10 mouse cellular contexts compared by ENCODE assay signal in genomic region chr2:144044726-144045125, GRCm38 (mm10). TPM values are rescaled to one million over a fixed set of nuclear protein-coding genes. Genes with fewer than 3 reads are reported as not detected.
A peak's percentile ranks its signal among the peaks of the same experiment; 100 is the strongest.
DNase-seq lines count a peak whose midpoint lies in the region; ATAC-seq lines count a peak whose summit lies in the region.
"Had no signal": no experiment of that assay in that cellular context is flagged by ENCODE, and none has a peak within 500 bp of the region (broad histone marks: within the 10 kb centered on the region; RNA-seq: fewer than 3 reads in every experiment).

No protein-coding gene starts in this region.

- peak; percentile 36 for DNase-seq in adrenal gland, postnatal 14 days
- no peak for DNase-seq in adrenal gland, postnatal 4 days (ENCODE audit: low spot score in 2 of 2)
- DNase-seq in cerebellum, postnatal 10 days: peak; percentile 42 to 71
- DNase-seq in heart, postnatal 14 days: peak; percentile 48 to 62
- DNase-seq in left cerebral cortex, postnatal 25 days (ENCODE audit: low spot score in 2 of 2): peak; percentile 75 to 96
- no peak for DNase-seq in embryo, embryonic 11 days
- DNase-seq in kidney, adult 11 months: no peak

- no peak overlapping the region for H3K27ac ChIP-seq in hindbrain, embryonic 13.5 days
- H3K27ac ChIP-seq: hindbrain, embryonic 14.5 days; liver, embryonic 15.5 days had no signal

- H3K4me1 ChIP-seq in hindbrain, embryonic 13.5 days (replicated peaks): 0 out of 2 replicates have a peak, but pooled peaks cover 7% of the 10 kb centered on the region

- H3K27me3 ChIP-seq in hindbrain, embryonic 13.5 days: no peaks in the 10 kb centered on the region
- H3K27me3 ChIP-seq: liver, embryonic 15.5 days had no signal

- no peak overlapping the region for H3K4me2 ChIP-seq in hindbrain, embryonic 13.5 days
- H3K4me2 ChIP-seq: hindbrain, embryonic 14.5 days; liver, embryonic 15.5 days had no signal

- intact Hi-C loops in heart, postnatal 14 days (cut with DNase I): no loop called here
- intact Hi-C loops in left cerebral cortex, postnatal 25 days (cut with DNase I): loop anchor here (10.0 kb wide), 1 partner anchor 120 kb away; no protein-coding TSS in a partner anchor

- no peak for ATAC-seq in hindbrain, embryonic 13.5 days (ENCODE audit: low FRiP score)

- peaks cover 7% of the 10 kb centered on the region; the same call in 1 of the 2 replicates for H3K9me3 ChIP-seq in hindbrain, embryonic 13.5 days
- H3K9me3 ChIP-seq: liver, embryonic 15.5 days had no signal

- no peak overlapping the region for H3K9ac ChIP-seq in hindbrain, embryonic 13.5 days
- H3K9ac ChIP-seq: hindbrain, embryonic 14.5 days; liver, embryonic 15.5 days had no signal

- 76% methylated on average over 6 of the region's 6 CpGs for WGBS in hindbrain, embryonic 13.5 days

- no peak overlapping the region for H3K4me3 ChIP-seq in hindbrain, embryonic 13.5 days
- H3K4me3 ChIP-seq: liver, embryonic 15.5 days had no signal

- H3K36me3 ChIP-seq in hindbrain, embryonic 13.5 days: no peaks in the 10 kb centered on the region
- H3K36me3 ChIP-seq: liver, embryonic 15.5 days had no signal

RNA-seq across cellular contexts. Expression of gene Banf2, which starts 11.9 kb away (rescaled TPM):
- not detected in 2 replicates for total RNA-seq in adrenal gland, postnatal 14 days (2021)
- total RNA-seq in adrenal gland, postnatal 4 days (2021): not detected
- not detected for total RNA-seq in heart, postnatal 14 days (2021)
- not detected for total RNA-seq in left cerebral cortex, postnatal 25 days (2021)
- not detected in 2 replicates for polyA plus RNA-seq in hindbrain, embryonic 13.5 days (2015; fragmentation: Nextera tagmentation; extraction: Ambion mirVana)
- polyA plus RNA-seq: hindbrain, embryonic 14.5 days; liver, embryonic 15.5 days had no signal

RNA-seq across cellular contexts. Expression of gene Rrbp1, which starts 33.7 kb away (rescaled TPM):
- 174 and 205 TPM in 2 replicates for total RNA-seq in adrenal gland, postnatal 14 days (2021)
- total RNA-seq in adrenal gland, postnatal 4 days (2021): 100 to 1,000 TPM; 228 to 233 TPM
- 100 to 1,000 TPM; 117 to 125 TPM for total RNA-seq in heart, postnatal 14 days (2021)
- total RNA-seq in left cerebral cortex, postnatal 25 days (2021): 10 to 100 TPM; 54.3 to 74.0 TPM
- polyA plus RNA-seq in hindbrain, embryonic 13.5 days (2015; fragmentation: Nextera tagmentation; extraction: Ambion mirVana): 37.3 and 40.0 TPM in 2 replicates

Comparison
In these comparisons a context has a peak if more than half of its experiments do, and no peak if none do; other contexts are left out.
1. DNase-seq: peak in adrenal gland, postnatal 14 days (single experiment), cerebellum, postnatal 10 days (2 of 2), heart, postnatal 14 days (2 of 2) and left cerebral cortex, postnatal 25 days (2 of 2); none in adrenal gland, postnatal 4 days (0 of 2), embryo, embryonic 11 days (single experiment) and kidney, adult 11 months (single experiment).